Mouse (Mus musculus) stomach, postnatal 0 days (tissue): Measurements from ENCODE around the gene Agpat2.

ENCODE experiments used
- CTCF ChIP-seq: IDR thresholded peaks from 2 replicates; pipeline ENCODE4 v1.5.1; 2016; ENCODE audit warnings: antibody characterized with exemption, low read depth, mild to moderate bottlenecking, moderate library complexity
- EP300 ChIP-seq: optimal IDR thresholded peaks from 2 replicates; pipeline ENCODE3; 2016; ENCODE audit warnings: antibody characterized with exemption

GRCm38 (mm10) chr2:26547481-26547880 is 56.7 kb downstream of the Agpat2 start:
- TF ChIP-seq EP300: no peak
- TF ChIP-seq CTCF: peak; percentile 68
